Mouse (Mus musculus): ENCODE data around the gene Smarcd1. TPM values are rescaled to one million over a fixed set of nuclear protein-coding genes. Genes with fewer than 3 reads are reported as not detected.
A peak's percentile ranks its signal among the peaks of the same experiment; 100 is the strongest.

Smarcd1 gene
- polyA plus RNA-seq (2017; shearing (Covaris generic)): 10 to 100 TPM; 10.0 to 14.8 TPM

GRCm38 (mm10) chr15:99701999-99702900 is at the start of gene Smarcd1:
TSS of gene Smarcd1 (plus strand) at chr15:99702129.
- ATAC-seq: peak; percentile 86

DNA sequence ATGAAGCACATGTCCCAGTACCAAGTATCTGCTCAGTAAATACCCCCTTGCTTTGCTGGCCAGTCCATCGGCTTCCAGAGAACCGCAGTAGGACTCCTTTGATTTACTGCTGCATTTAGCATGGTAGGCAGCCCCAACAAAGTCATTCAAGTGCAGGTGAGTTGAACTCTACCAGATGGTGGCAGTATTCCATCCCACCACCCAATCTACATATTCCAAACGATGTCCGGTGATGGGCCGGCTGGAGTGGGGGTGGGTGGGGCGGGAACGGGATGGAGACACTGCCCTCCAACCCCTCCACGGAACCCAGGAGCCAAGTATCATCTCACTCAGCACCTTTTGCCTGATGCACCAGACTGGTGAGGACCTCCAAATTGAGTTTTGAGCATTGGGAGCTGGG is 48.6 kb upstream of the Smarcd1 start:
- ATAC-seq: no peak

DNA sequence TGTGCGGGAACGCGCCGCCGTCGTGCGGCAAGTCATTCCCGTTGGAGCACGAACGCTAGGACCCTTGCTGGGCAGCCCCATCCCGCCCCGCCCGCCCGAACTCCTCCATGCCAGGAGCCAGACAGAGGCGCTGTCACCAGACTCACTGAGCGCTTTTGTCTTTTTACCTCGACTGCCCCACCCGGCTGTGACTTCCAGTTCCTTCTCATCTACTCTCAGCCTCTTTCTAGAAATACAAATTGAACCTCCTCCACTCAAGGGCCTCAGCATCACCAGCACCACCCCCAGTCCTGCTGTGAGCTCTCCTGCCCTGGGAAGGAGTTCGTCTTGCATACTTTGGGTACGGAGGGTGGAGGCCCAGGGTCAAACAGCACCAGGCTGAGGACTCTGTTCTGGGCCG is 48.1 kb upstream of the Smarcd1 start:
- ATAC-seq: no peak

DNA sequence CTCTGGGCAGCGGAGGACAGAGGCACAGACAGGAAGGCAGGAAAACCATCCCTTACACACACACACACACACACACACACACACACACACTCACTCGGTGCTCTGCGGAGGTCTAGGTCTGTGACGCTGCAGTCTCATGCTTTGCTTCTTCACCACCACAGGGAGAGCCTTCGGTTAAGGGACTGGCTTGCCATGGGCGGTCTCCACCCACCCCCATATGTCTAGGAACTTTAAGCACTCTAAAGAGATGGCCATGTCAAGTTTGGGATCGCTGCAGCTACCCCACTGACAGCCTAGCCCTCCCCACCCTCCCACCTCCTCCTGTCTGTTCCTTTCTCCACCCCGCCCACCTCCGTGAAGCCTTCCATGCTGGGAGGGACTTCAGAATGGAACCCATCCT is 46.0 kb upstream of the Smarcd1 start:
- ATAC-seq: no peak

- no peak for ATAC-seq
Measured at GRCm38 (mm10) chr15:99658437-99658836, 43.5 kb upstream of the Smarcd1 start.

- ATAC-seq: no peak
Measured at GRCm38 (mm10) chr15:99661121-99661830, 40.7 kb upstream of the Smarcd1 start.

DNA sequence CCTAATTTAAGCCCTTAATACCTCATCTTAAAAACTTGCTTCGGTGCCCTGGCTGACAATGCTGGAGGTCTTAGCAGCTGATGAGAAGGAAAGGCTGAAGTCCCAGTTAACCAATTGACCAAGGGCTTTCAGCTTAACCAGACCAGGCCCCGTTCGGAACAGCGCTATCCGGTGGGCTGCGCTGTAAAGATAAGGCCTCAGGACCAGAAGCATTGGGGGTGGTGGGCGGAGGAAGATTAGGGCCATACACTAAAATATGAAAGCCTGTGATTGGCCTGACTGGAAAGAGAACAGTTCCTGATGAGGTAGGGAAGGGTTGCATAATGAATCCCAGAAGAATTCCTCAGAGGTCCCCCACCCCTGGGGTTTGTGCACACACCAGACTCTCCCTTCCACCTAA is 39.6 kb upstream of the Smarcd1 start:
- ATAC-seq: no peak

GRCm38 (mm10) chr15:99663964-99664599 is 37.8 kb upstream of the Smarcd1 start:
- no peak for ATAC-seq

- no peak for ATAC-seq
Measured at GRCm38 (mm10) chr15:99664600-99665451, 37.1 kb upstream of the Smarcd1 start.

DNA sequence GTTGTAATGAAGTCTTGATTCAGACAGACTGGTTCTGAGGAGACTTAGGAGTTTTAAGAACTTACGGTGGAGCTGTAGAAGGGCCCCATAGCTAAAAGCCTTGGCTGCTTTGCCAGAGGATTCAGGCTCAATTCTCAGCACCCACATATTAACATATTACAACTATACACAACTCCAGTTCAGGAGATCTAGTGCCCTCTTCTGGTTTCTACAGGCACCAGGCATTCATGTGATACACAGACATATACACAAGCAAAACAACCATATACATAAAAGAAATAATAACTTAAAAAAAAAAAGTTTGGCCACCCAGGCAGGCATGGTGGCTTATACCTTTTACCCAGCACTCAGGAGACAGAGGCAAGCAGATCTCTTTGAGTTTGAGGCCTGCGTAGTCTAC is 34.4 kb upstream of the Smarcd1 start:
- no peak for ATAC-seq

DNA sequence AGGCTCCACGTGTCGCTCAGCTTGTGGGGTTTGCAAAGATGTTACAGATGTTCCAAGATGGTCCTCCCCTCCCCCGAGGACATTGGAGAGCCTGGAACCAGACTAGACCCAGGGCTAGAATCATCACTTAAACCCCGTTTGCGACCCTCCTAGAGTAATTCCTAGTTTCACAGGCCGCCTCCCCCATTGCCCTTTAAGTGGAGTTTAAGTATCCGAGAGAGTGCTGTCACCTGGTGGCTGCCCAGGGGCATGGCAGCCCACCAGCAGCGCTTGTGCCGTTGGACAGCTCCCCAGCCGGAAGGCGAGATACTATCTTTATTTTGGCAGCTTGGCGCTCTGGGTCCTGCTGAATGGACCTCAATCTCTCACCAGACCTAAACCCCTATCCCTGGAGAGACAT is 33.0 kb upstream of the Smarcd1 start:
- peak; percentile 84 for ATAC-seq

- ATAC-seq: no peak
Measured at GRCm38 (mm10) chr15:99669392-99669791, 32.5 kb upstream of the Smarcd1 start.

- no peak for ATAC-seq
Measured at GRCm38 (mm10) chr15:99670154-99670821, 31.6 kb upstream of the Smarcd1 start, which contains the start of gene Asic1. TSS of gene Asic1 (plus strand) at chr15:99670368.

- ATAC-seq: no peak
Measured at GRCm38 (mm10) chr15:99670964-99671670, 30.8 kb upstream of the Smarcd1 start.

DNA sequence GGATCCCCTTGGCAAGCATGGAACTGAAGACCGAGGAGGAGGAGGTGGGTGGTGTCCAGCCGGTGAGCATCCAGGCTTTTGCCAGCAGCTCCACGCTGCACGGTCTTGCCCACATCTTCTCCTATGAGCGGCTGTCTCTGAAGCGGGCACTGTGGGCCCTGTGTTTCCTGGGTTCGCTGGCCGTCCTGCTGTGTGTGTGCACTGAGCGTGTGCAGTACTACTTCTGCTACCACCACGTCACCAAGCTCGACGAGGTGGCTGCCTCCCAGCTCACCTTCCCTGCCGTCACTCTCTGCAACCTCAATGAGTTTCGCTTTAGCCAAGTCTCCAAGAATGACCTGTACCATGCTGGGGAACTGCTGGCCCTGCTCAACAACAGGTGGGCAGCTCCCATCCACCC is 30.1 kb upstream of the Smarcd1 start:
- no peak for ATAC-seq

DNA sequence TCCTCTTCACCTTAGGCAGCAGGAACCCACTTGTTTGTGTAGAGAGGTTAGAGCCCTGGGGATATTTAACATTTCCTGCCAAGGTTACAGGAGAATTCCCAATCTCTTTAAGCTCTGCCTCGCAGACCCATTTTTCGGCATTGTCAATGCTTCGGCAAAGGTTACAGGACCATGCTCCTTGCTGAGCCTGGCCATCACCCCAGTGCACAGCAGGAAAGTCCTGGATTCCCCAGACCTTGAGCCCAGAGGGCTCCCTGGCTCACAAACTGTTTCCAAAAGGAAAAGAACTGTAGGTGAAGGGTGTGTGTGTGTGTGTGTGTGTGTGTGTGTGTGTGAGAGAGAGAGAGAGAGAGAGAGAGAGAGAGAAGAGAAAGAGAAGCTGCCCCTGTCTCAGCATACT is 27.1 kb upstream of the Smarcd1 start:
- no peak for ATAC-seq

DNA sequence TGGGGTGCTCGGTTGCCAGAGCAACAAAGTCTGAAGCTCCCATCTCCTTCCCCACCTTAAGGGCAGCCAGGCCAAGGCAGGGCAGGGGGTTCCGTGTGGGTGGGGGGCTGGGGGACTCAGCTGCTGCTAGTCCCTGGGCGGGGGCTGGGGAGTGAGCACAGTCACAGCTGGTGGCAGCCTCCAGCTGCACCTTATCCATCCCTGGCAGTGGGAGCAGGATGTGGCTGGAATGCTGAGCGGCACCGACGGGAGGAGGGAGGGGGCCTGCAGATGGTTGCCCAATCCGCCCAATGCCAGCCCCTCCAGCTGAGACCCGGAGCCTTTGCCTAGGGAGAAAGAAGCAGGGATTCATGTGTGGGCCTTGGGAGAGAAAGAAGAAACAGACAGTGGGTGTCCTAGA is 24.8 kb upstream of the Smarcd1 start:
- ATAC-seq: no peak

DNA sequence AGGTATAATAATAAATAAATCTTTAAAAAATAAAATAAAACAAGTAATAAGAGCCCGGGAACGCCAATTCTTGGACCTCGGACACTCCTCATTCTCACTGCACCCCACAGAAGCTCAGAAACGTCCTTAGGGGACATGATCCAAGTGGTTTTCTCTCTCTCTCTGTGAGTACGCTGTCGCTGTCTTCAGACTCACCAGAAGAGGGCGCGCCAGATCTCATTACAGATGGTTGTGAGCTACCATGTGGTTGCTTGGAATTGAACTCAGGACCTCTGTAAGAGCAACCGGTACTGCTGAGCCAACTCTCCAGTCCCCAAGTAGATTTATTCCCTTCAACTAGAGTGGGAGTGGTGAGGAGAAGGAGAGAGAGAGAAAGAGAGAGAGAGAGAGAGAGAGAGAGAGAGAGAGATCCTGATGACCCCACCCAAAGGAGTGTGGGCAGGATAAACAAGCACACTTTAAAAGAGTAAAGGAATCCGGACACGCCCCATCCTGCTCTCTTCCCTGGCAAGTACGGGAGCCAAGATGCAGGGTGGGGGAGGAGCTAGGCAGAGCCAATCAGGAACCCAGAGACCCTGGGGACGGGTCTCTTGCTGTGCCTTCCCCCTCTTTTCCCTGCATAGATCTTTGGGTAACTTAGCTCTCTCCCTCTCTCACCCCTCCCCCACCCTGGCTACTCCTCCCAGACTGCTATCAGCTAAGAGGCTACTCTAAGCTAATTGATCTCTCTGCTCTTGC is 23.7 kb upstream of the Smarcd1 start:
- no peak for ATAC-seq

GRCm38 (mm10) chr15:99679008-99679407 is 22.9 kb upstream of the Smarcd1 start:
- ATAC-seq: no peak

DNA sequence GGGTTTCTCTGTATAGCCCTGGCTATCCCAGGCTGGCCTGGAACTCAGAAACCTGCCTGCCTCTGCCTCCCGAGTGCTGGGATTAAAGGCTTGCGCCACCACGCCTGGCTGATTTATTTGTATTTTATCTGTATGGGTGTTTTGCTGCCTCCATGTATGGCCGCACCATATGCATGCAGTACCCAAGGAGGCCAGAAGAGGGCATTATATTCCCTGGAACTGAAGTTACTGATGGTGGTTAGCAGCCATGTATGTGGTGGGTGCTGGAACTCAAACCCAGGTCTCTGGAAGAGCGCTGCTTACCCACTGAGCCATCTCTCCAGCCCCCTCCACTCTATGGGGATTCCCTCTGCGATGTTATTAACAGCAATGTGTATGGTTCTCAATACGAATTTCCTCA is 19.0 kb upstream of the Smarcd1 start:
- no peak for ATAC-seq

Measured in CD4-positive, CD25-positive, alpha-beta regulatory T cell, adult 4 months (primary cell).